Mouse (Mus musculus) heart, postnatal 10 days (tissue): Measurements from ENCODE around the gene Kcna1. TPM values are rescaled to one million over a fixed set of nuclear protein-coding genes. Genes with fewer than 3 reads are reported as not detected.

Experiments used
- DNase-seq, 2 experiments: peaks; one replicate each; pipeline ENCODE4 v3.0.0; 2021
- intact Hi-C: fragments of 180-260 bp; cut with DNase I; formaldehyde crosslinking; loops from one replicate; pipeline ENCODE4 v1.15.1; 2025
- total RNA-seq, 2 experiments: library from RNA; stranded (reverse); gene quantifications; 2 replicates each; pipeline ENCODE4 v1.2.3; 2021

The Kcna1 gene
- total RNA-seq, result 1 to 10 TPM in 1 of 2 experiments, under 1 TPM in 1; 0.89 to 2.5 TPM

GRCm38 (mm10) chr6:126646381-126646780 lies at the start of gene Kcna1:
Kcna1 (minus strand) TSS chr6:126646384.
- no peak for DNase-seq
- intact Hi-C loops, result no loop called here

DNA sequence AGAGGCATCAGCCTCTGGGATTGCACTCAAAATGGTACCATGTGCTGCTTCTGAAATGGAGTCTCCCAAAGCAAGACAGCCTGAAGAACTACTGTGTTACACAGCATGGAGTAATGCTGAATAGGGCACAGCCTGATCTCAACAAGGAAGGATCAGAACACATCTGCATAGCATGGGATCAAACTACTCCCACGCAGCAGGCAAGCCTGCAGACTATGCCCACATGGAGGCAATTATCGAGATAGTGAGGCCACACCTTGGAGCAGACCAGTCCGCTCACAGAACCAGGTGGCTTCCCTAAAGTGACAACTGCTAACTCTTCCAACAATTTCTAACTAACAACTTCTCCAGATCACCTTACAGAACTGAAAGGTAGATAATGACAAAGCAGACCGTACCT lies 40.9 kb upstream of the Kcna1 start:
- intact Hi-C loops, result no loop called here
- DNase-seq, result no peak

GRCm38 (mm10) chr6:126685135-126685534 lies 39.0 kb upstream of the Kcna1 start:
- intact Hi-C loops, result no loop called here
- DNase-seq, result no peak

- no peak for DNase-seq
- intact Hi-C loops, result no loop called here
These were observed 32.8 kb upstream of the Kcna1 start for GRCm38 (mm10) chr6:126678961-126679360.

DNA sequence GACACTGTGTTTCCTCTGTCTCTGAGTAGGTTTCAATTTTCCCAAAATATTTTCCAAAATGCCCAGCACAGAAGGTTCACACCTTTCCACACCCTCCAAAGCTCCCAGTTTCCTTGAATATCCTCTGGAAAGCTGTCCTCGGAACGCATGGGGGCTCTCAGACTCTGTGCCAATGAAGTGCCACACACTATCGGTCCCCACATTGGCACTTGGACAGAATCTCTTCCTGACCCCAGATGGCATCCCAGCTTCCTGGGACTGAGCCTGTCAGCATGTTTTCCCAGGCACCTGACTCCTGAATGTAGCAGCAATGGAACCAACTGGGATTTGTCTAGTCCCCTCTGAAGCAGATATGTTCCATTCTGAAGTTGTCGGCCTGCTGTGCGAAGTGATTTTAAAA lies 20.8 kb upstream of the Kcna1 start:
- DNase-seq, result peak; percentile 24 to 30
- intact Hi-C loops, result no loop called here

GRCm38 (mm10) chr6:126666091-126666490 lies 19.9 kb upstream of the Kcna1 start:
- intact Hi-C loops, result no loop called here
- DNase-seq, result no peak

DNA sequence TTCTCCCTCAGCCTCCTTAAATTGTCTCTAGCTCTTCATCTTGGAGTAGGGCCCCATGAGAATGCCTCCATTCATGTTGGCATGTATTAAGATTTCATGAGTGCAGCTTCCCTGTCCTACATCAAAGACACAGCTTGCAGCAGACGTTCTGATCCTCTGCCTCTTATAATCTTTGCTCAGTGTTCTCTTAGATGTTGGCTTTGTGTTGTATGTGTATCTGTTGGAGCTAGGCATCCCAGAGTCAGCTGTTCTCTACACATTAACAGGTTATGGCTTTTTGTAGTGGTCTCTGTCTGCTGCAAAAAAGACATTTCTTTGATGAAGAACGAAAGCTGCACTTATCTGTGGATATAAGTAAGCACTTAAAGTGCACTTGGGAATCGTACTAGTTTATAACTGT lies 18.4 kb upstream of the Kcna1 start:
- no peak for DNase-seq
- intact Hi-C loops, result no loop called here

- DNase-seq, result no peak
- intact Hi-C loops, result no loop called here
These were observed 11.6 kb upstream of the Kcna1 start for GRCm38 (mm10) chr6:126657646-126658394.

GRCm38 (mm10) chr6:126653561-126653960 lies 7.4 kb upstream of the Kcna1 start:
- intact Hi-C loops, result no loop called here
- no peak for DNase-seq

- intact Hi-C loops, result no loop called here
- DNase-seq, result peak in 1 of 2 experiments; percentile 14
These were observed 383 bp downstream of the Kcna1 start for GRCm38 (mm10) chr6:126645644-126646358.

DNA sequence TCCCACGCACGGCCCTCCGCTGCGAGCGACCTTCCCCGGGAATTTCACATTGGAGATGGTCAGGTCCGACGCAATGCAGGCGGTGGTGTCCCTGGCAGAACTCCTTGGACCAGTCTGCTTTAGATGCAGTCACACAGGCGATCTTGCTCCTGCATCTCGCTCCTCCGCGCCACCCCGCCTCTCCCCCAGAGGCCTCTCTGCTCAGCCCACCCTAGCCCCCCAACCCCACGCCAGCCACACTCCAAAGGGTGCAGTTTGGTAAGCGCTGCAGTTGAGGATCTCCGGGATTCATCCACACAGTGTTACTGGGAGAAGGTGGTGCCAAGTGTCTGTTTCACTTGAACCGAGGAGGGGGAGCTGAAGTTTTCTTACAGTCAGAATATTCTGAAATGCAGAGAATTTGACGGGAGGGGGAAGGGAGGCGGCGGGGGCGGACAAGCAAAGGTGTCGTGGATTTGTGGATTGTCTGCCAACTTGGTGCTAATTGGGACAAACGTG lies 1.1 kb downstream of the Kcna1 start:
- intact Hi-C loops, result no loop called here

GRCm38 (mm10) chr6:126644181-126645043 lies 1.8 kb downstream of the Kcna1 start:
- intact Hi-C loops, result loop anchor here (5.0 kb wide), 1 partner anchor 58 kb away; no protein-coding TSS in a partner anchor
- no peak for DNase-seq

More for the DNA sequence above, 1.1 kb downstream of the Kcna1 start:
- no peak for DNase-seq

DNA sequence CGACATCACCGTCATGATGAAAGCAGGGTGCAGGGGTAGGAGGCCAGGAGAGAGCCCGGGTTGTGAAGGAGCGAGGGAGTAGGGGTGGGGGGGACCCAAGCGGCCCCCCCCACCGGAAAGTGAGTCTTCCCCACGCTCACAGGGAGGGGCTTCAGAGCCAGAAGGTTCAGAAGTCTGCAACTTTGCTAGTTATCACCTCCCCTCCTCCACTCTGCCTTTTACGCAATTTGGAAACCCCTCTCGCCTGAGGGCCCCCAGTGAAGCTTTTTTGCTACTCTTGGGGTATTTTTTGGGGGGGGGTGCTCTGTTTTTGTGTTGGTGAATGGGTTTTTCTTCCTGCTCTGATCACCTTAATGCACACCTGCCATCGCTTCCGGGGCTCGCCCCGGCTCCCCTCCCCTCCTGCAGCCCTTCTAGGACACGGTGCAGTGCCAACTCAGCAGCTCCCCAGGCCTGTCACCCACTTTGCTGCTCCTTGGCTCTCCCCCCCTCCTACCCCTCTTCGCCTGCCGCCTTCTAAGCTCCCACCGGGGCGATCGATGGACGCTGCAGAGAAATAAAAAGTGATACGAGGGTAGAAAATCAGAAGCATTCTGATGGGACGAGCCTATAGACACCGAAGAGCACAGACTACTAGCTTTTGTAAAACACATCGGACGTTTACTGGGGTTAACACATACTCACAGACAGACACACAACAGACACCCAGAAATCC lies 2.7 kb downstream of the Kcna1 start:
- intact Hi-C loops, result loop anchor here (5.0 kb wide), 1 partner anchor 59 kb away; no protein-coding TSS in a partner anchor
- no peak for DNase-seq

- DNase-seq, result peak in 1 of 2 experiments; percentile 14
- intact Hi-C loops, result loop anchor here (5.0 kb wide), 1 partner anchor 59 kb away; no protein-coding TSS in a partner anchor
These were observed 3.3 kb downstream of the Kcna1 start for GRCm38 (mm10) chr6:126642856-126643321.

- intact Hi-C loops, result no loop called here
- no peak for DNase-seq
These were observed 17.7 kb downstream of the Kcna1 start for GRCm38 (mm10) chr6:126628451-126628850.

- no peak for DNase-seq
- intact Hi-C loops, result no loop called here
These were observed 27.7 kb downstream of the Kcna1 start for GRCm38 (mm10) chr6:126618455-126618854.

GRCm38 (mm10) chr6:126610746-126611145 lies 35.4 kb downstream of the Kcna1 start:
- intact Hi-C loops, result no loop called here

DNA sequence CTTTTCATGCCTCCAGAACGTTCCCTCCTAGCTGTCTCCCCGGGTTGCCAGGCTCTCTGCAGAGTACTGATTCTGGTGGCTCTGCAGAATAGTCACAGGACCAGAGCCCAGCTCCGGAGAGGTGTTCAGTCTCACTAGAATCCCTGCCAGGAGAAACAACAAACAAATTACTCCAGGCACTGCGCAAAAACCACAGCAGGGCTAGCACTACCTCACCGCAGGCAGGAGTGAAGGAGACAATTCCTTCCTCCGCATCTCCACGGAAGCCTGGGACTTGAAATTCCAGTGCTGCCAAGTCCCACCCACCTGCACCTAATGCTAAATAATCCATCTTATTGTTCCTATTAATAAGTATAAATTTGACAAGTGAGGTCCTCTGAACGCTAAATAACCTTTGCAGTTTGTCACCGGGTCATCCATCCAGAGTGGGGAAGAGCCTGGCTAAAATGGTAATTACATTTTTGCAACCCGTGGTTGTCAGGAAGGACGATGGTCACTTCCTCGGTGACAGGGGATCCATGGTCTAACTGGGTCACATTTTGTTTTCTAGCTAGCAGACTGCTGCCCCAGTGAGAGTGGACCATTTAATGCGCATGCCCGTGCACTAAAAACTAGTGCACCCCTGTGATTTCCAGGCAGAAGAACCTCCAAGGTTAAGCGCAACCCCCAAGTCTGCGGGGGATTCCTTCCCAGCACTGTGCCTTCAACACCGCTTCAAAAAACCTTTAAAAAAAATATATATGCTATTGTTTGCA lies 36.8 kb downstream of the Kcna1 start:
- no peak for DNase-seq

More at GRCm38 (mm10) chr6:126610746-126611145, 35.4 kb downstream of the Kcna1 start:
- no peak for DNase-seq

DNA sequence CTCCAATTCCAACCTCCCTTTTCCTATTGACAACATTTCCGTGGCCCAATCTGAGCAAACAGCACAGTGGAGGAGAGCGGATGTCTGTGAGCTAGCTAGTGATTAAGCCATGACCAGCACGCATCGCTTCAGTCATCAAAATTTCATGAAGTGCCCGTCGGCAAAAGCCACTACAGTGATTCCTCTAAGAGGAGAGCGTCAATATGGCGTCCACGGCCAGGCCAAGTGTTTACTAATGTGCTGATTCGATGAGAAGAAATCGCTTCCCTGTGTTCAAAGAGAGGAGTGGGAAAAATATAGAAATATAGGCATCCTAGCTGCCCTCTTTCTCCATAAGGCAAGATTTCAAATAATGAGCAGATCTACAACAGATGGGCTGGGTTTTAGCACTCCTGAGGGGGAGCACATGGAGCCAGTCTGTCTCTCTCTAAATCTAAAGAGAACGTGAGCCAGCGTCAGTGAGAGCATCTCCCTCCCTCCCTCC lies 44.3 kb downstream of the Kcna1 start:
- no peak for DNase-seq
- intact Hi-C loops, result no loop called here

More for the DNA sequence above, 36.8 kb downstream of the Kcna1 start:
- intact Hi-C loops, result no loop called here
